Mouse (Mus musculus): ENCODE data around the gene AA986860. TPM values are rescaled to one million over a fixed set of nuclear protein-coding genes. Genes with fewer than 3 reads are reported as not detected.
A peak's percentile ranks its signal among the peaks of the same experiment; 100 is the strongest.

AA986860 gene
- total RNA-seq (2022): under 1 TPM in 3 of 4 experiments, not detected in 1; 0.09 to 0.22 (median 0.11) TPM

DNA sequence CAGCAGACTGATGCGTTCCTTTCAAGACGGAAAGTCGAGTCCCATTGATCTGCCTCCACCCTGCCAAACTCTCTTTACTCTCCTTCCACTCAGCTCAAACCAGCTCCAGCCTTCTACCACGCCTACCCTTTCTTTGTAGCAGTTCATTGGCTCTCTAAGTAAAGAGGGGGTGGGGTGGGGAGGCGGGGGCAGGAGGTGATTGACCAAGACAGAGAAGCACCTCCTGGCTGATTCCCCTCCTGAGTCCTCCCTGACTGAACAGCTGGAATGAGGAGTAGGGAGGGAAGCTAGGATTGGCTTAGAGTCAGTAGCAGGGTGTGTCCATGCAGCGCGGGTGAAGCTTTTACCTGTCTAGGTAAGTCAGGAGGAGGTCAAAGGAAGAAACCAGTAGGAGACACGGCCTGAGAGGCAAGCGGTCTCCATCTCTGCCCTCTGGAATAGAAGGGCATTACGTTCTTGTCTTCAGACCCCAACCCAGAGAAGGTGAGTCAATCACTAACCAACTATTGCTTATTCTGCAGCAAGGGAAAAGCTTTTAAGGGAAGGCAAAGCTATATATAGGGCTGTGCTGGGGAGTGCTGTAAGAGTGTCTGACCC lies at the start of gene AA986860:
AA986860 (plus strand) TSS at position 236 of the 597 bp plus-strand sequence.
- DNase-seq (ENCODE audit: low spot score in 2 of 2): no peak

DNA sequence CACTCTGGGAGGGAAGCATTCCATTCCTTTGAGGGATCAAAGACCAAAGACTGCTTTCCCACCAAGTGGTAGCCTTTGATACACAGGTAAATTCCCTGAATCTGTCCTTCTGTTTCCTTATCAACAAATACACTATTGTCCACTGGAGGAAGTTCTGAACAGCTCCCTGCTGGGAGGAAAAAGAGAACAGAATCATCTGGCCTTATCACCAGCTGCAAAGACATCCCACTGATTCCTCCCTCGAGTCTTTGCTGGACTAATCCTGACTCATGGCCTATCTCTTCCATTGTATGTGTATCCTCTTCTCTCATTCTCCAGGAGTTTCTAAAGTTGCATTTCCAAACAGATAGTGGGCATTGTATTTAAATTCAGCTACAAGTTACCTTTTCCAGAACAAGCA lies 47.9 kb upstream of the AA986860 start:
- DNase-seq (ENCODE audit: low spot score in 2 of 2): no peak

DNA sequence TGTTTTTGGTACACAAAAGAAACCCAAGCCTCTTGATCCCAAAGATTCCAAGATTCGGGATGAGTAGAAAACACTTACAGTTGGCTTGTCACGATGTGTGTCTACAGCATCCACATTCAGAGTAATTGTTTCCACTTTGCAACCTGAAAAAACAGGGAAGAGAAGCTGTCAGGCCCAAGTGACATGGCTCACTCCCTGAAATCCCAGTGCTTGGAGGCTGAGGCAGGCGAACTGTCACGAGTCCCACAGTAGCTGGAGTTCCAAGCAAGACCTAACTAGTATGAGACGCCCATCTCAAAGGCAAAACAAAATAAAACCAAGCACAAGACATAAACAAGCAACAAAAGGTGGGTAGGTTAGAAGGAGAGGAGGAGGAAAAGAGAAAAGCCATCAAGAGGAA lies 33.2 kb upstream of the AA986860 start:
- no peak for DNase-seq (ENCODE audit: low spot score in 2 of 2)

DNA sequence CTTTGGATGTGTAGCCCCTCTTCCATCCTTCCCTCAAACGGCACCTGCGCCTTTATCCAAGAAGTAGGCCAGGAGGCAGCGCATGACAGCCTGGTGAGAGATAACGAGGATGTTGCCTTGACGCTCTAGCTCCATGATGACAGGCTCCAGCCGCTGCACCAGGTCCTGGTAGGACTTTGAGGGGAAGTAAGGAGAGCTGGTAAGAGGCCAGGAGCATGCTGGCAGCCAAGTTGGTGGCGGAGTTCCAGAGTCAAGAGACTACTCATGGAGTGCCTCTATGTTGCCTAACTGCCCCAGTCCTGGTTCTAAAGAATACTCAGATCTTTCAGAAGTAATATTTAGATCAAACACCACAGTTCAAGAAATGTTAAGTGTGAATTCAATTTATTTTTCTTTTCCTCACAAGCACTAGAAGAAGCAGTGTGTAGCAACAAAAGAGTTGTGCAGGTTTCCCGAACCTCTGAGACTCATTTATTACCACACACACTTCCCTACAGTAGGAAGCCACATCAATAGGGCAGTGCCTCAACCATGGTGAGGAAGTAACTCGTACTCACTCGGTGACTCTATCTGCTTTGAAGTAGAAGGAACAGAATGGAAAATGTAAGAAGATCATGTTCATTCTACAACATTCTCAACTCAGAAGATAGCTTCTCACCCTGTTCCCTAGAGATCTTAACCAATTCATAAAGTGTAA lies 31.7 kb upstream of the AA986860 start:
- DNase-seq (ENCODE audit: low spot score in 2 of 2): peak in 1 of 2 experiments; percentile 12

DNA sequence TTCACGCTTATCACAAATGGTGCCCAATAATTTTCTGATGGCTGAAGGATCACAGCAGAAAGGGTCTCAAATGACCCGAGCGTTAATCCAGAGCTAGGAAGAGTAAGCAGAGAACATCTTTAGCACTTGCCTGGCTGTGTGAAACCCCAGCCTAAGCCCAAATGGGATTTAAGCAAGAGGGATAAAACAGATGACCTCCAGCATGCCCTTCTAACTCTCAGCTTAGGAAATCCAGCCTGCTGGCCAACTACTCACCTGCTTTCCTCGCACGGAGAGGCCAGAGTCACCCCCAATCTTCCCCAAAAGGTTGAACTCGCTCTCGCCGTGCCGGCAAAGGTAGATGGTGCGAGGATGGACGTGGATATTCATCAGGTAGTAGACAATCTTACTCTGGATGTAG lies 29.8 kb upstream of the AA986860 start:
- no peak for DNase-seq (ENCODE audit: low spot score in 2 of 2)

DNA sequence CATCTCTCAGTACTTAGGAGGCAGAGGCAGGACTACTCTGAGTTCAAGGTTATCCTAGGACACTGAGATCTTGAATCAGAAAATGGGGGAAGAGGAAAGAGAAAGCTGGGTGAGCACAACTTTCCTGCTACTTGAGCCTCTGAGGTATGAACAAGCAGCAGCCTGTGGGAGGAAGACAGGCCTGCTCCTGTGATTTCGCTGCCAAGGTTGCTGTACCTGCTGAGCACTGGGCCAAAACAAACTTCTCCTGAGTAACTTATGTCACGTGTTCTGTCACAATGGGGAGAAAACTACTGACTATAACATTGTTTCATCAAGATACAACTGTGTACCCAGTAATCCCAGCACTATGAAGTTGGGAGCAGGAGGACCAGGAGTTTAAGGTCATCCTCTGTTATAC lies 28.2 kb upstream of the AA986860 start:
- no peak for DNase-seq (ENCODE audit: low spot score in 2 of 2)

DNA sequence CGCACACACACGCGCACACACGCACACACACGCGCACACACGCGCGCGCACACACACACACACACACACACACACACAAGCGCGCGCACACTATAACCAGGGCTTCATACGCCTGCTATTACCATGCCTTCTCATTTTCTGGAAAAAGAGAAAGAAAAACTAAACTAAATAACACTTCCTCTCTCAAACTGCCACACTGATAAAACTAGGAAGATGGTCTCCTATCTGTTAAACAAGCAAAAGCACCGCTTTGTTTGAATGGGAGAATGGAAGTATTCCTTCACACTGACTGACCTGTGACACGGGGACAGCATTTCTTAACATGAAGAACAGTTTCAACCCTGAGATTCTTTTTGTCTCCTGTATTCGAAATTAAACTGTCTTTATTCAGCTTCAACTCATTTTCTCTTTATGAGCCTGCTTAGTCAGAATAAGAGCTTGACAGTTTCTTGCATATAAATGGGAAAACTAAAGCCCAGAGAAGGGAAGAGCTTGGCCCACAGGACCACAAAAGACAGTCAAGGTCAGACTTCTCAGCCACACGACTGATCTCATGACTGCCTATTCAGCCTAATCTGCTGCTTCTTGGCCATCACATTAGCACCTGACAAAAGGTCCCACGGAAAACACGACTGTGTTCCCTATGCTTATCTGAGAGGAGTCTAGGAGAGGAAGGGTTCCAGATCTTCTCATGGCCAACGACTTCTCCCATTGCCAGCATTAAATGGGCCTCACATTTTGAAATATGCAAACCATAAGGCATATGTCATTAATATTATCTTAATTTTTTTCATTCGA lies 21.3 kb upstream of the AA986860 start:
- no peak for DNase-seq (ENCODE audit: low spot score in 2 of 2)

DNA sequence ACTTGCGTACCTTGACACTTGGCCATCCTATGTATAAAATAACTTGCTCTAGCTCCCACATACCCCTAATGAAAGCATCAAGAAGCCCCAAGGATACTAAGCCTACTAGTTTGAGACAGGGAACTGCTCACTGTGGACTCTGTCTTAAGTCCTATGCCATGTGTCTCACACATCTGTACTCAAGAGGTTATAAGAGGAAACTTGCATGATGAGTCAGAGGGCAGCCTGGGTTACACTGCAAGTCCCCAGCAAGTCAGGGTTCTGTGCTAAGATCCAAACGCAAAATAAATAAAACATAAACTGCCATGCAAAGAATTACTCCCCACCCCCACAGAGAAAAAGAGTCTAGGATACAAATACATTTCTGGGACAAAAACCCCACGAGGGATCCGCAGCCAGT lies 17.7 kb upstream of the AA986860 start:
- no peak for DNase-seq (ENCODE audit: low spot score in 2 of 2)

DNA sequence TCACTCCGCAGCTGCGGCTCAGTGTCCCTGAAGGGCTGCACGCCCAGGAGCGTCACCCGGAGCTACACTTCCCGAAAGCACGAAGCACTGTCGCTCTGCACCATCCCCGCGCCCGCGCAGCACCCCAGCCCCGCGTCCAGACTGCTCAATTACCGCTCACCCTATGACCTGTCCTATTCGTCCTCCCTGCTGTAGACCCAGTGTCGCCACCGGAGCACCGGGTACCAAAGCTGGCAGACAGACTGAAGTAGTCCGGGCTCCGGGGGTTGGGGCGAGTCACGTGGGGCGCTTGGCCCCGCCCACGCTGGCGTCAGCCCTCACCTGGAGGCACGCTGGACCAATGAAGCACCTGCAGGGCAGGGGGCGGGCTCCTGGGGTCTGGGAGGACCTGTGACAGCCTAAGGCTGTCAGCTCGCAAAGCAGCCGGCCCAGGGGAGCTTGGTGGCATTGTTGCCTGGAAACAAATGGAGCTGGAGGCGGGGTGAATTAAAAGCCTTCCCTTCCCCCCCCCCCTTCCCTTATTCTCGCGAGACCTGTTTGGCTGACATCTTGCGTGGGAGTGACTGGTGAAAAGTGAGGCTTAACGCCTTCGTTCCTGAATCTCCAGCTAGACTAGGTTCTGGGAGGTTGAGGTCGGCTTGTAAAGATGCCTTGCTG lies 16.1 kb upstream of the AA986860 start, which contains the start of gene Gm29427:
Gm29427 (minus strand) TSS at position 239 of the 657 bp plus-strand sequence.
- peak; percentile 90 to 93 for DNase-seq (ENCODE audit: low spot score in 2 of 2)

DNA sequence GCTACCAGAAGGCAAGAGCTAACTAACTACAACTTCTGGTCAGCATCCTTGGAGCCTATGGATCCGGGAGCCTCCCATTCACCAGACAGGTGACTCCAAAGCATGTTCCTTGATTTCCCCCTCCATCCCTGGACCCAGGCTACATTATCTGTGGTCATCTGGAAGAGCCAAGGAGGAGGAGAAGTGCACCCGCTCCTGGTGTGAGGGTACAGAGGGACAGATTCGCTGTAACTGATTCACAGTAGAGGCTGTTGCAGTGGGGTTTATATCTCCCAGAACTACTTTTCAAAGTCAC lies 15.6 kb upstream of the AA986860 start:
- no peak for DNase-seq (ENCODE audit: low spot score in 2 of 2)

DNA sequence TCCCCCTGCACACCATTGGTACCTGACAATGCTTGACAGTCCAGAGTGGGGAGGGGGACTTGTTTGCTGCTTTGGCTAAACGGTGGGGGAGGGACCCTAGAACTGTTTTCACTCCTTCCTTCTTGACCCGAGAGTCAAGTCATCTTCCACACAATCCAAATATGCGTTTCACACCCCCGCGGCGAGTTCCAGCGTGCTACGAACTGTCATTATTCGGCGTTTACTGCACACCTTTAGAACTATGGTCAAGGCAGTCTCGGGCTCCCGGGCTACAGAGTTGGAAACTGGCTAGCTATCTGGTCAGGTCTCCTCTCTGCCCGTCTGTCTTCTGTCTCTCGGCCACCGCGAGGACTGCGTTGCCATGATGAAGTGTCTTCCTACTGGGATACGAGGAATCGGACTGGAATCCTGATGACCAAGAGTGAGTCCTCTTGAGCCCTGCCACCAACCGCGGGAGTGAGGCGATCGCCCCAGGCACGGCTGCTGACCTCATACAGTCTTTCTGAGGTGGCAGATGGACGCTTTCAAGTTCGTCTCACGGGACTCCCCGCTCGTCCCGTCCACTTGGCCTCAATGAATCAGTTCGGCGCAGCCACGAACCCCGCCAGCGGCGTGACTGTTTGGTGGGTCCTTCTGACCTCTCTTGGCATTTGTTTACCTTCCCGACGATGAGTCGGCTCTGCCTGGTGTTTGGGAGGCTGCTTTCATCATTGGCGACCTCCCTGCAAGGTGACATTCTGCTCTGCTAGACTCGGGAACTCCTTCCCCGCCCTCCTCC lies 15.1 kb upstream of the AA986860 start:
- DNase-seq (ENCODE audit: low spot score in 2 of 2): peak; percentile 7 to 31

DNA sequence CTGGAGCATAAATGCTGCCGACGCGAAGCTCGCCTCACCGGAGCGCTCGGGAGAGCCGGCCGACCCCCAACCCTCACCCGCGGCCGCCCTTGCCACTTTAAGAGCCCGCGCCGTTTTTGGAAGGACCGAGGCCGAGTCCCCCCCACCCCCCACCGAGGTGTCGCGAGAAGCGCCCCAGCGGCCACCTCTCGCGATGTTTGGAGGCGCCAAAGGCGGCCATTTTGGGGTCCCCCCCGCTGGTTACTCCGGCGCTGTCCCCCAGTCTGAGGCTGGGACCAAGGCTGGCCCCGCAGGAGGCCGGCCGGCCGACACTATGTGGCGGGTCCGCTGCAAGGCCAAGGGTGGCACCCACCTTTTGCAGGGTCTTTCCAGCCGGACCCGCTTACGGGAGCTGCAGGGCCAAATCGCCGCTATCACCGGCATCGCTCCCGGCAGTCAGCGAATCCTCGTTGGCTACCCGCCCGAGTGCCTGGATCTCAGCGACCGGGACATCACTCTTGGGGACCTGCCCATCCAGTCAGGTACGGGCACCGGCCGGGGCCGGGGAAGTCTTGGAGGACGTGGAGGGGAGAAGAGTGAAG lies 14.4 kb upstream of the AA986860 start, which contains the start of gene Yod1:
Yod1 (plus strand) TSS at position 37 of the 581 bp plus-strand sequence.
- DNase-seq (ENCODE audit: low spot score in 2 of 2): peak; percentile 71 to 80

DNA sequence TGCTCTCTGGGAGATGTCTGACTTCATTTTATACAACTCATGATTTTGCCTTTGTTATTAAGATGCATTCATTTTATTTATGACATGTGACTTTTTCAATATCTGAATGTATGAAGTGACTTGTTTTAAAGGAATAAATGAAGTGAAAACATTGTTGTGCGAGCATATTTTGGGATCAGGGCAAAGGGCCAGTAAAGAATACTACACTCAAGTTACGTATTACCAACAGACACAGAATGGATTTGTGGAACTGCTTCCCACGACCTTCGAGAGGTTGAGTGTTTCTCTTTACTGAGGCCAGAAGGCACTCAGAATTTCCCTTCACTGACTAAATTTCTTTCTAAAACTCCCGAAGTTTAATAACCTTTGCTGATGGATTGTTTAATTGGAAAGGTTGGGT lies 7.6 kb upstream of the AA986860 start:
- no peak for DNase-seq (ENCODE audit: low spot score in 2 of 2)

DNA sequence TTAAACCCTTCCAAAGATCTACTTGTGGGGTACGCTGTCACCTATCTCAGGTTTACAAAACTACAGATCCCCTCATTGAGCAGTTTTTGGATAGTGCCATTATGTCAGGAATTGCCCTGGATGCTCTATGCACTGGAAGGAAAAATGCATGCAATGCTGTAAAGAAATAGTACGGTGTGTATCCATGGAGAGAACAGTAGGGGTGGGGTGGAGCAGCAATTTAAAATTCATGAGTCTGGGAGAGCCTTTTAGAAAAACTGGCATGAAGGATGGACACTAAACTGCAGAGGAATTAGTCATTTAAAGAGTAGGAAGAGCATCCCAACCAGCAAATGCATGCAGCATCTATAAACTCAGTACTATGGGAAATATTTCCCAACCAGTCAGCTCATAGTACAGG lies 5.4 kb upstream of the AA986860 start:
- no peak for DNase-seq (ENCODE audit: low spot score in 2 of 2)

DNA sequence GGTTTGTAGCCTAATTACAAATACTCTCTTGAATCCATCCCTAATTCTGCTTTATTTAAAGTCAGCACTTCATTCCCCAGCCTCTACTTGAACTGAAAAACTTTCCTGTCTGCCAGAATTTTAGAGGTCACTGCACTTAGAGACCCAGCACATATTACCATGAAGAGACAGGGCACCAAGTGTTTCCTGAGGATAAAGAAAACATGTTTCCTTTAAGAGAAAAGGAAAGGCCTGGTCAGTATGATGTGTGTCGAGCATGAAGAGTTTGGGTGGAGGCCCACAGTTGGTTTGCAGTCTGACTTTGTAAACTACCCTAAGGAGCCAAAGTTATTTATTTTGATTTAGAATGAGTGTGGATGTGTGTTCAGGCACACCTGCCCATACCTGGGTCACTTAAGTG lies 3.7 kb upstream of the AA986860 start:
- no peak for DNase-seq (ENCODE audit: low spot score in 2 of 2)

DNA sequence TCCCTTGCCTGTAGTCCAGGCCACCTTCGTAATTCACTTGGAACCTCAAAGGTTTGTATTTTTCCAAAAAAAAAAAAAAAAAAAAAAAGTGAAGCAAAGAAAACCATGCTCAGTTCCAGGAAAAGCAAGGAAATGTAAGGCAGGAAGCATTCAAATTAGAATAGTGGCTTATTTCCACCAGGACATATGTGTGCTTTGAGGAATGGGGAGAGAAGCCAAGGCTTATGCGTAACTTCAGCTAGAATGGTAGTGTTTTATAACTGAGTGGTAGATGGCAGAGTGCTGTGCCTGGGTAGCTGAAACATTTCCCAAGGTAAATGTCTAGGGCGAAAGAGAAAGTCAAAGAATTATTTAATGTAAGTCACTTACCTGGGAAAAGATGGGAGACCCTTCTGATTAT lies 3.1 kb upstream of the AA986860 start:
- no peak for DNase-seq (ENCODE audit: low spot score in 2 of 2)

DNA sequence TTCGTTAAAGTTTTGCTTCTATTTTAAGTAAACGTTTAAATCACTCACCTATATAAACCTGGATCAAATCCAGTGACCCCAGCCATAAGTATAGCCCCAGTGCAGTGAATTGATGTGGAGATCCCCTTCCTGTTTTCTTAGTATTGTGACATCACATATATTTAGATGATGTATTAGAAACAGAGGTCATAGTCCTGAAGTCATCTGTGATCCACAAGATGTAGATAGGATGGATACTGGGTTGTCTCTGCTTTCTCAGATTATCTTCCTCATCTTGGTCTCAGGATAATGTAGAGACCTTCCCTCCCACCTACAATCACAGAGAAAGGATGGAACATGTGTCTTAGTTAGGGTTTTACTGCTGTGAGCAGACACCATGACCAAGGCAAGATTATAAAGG lies 2.6 kb upstream of the AA986860 start, which contains the start of gene Pfkfb2:
Pfkfb2 (minus strand) TSS at position 101 of the 400 bp plus-strand sequence.
- no peak for DNase-seq (ENCODE audit: low spot score in 2 of 2)

DNA sequence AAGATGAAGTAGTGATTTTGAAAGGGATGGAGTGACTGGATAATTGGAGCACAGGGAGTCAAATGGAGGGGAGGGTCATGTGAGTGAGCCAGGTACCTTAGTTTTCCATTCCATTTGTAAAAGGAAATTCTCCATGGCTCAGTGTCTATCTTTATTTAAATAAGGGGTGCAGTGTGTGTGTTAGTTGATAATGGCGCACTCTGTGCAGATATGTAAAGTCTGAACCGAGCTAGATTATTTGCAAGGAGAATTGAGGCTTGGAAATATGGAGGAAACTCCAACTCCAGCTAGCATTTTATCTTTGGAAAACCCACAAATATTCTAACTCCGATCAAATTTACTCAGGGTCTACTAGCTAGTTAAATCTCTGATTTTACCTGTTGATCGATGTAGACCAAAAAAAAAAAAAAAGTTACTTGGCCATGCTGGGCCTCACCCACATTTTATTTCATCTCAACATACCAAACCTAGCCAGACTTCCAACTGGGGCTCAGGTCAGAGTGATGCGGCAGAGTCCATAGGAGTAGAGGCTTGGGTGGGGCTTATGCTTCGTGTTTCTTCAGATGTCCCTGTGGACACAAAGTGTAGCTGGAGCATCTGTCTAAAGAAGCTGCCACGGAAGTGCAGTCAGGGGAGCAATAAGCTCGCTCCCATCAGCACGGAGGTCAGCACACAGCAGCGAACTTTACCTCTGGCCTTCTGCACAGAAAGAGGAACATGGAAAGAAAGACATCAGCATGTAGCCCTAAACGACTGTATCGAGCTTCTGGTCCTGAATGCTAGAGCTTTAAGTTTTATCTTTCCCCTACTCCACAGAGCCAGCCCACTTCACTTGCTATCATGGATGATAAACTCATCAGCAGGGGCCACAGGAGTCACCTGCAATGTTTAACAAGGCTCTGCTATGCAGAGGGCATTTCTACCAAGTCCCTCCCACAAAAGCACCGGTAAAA lies 1.2 kb downstream of the AA986860 start:
- DNase-seq (ENCODE audit: low spot score in 2 of 2): no peak

DNA sequence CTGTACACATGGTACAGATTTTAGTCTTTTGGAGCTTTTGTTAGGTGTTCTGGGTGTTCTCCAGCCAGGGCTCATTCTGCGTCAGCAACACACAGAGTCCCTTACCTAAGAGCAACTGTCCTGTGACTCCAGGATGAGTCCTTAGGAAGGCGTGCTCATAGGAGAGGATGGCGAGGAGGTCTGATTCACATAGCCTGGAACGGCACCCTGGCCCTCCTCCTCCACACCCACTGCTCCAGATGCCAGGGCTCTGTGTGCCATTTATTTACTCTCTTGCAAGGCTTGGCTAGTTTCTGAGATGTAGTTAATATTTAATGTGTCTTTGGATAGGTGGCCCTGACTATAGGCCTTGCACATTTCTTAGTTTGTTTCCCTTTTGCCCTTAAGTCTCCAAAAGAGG lies 1.9 kb downstream of the AA986860 start:
- no peak for DNase-seq (ENCODE audit: low spot score in 2 of 2)

DNA sequence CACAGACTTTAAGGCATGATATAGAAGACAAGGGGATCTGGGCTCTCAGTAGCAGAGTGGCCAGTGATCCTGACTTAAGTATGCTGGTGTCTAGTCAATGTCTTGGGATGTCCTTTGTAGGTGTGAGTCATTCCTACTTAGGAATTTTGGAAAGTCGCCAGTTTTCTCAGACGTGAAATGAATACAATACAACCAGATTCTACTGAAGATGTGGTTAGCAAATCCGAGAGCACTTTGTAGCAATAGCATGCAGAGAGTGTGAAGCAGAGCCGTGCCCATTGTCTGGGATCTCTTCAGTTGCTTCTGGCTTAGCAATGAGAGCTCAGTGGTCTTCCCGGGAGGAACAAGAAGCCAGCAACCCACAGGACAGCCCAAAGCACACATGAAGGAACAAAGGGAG lies 2.7 kb downstream of the AA986860 start:
- no peak for DNase-seq (ENCODE audit: low spot score in 2 of 2)

Data from gastrocnemius, adult 8-10 months (tissue).